Mouse (Mus musculus) kidney, adult 2 months (tissue): ENCODE results near the gene Sh3glb1. TPM values are rescaled to one million over a fixed set of nuclear protein-coding genes. Genes with fewer than 3 reads are reported as not detected.
"Not testable (repeated sequence)": the region's sequence is repeated elsewhere in the genome, so short reads cannot be mapped to it uniquely, and the experiment has no call there.

ENCODE experiments used
- DNase-seq: peaks from one replicate; pipeline ENCODE4 v3.0.0; 2021
- H3K27ac ChIP-seq: fragments of 200-500 bp; 2 replicates; pipeline ENCODE4 v1.5.1; 2012; ENCODE audit warnings: low read depth, low read length, control low read depth, inconsistent platforms; ENCODE audit not compliant: insufficient read depth
- H3K27me3 ChIP-seq: fragments of 200-500 bp; replicated peaks from 2 replicates; pipeline ENCODE4 v1.6.1; 2012; ENCODE audit warnings: mild to moderate bottlenecking, moderate library complexity, low read length, inconsistent platforms; ENCODE audit not compliant: control insufficient read depth, insufficient read depth
- H3K36me3 ChIP-seq: fragments of 200-500 bp; 2 replicates; pipeline ENCODE4 v1.6.1; 2012; ENCODE audit warnings: mild to moderate bottlenecking, moderate library complexity, low read length, inconsistent platforms; ENCODE audit not compliant: control insufficient read depth, insufficient read depth
- H3K4me1 ChIP-seq: fragments of 200-500 bp; 2 replicates; pipeline ENCODE4 v1.6.1; 2011; ENCODE audit warnings: low read length; ENCODE audit not compliant: control insufficient read depth, insufficient read depth
- H3K4me3 ChIP-seq: fragments of 200-500 bp; 2 replicates; pipeline ENCODE4 v1.5.1; 2011; ENCODE audit warnings: mild to moderate bottlenecking, low read depth, low read length, control low read depth; ENCODE audit not compliant: insufficient read depth
- CTCF ChIP-seq: fragments of 200-500 bp; conservative IDR thresholded peaks from 2 replicates; pipeline ENCODE4 v1.5.1; 2011; ENCODE audit warnings: low read depth, mild to moderate bottlenecking, control low read depth, low read length, moderate library complexity, mixed read lengths; ENCODE audit not compliant: insufficient read depth, insufficient read length
- POLR2A ChIP-seq: fragments of 200-500 bp; IDR thresholded peaks from one replicate; pipeline ENCODE4 v1.6.1; 2011; ENCODE audit warnings: low read depth, low read length, control low read depth
- WGBS: fragments of 180-500 bp; shearing (Covaris S2); methylation state at CpG from one replicate; pipeline ENCODE4 v1.1.7; 2018; 5-methylcytosine and 5-hydroxymethylcytosine counted together
- polyA plus RNA-seq: library from polyadenylated mRNA; depleted of rRNA; stranded (reverse); fragments of >200 nt; gene quantifications from 2 replicates; pipeline ENCODE4 v1.2.3, GENCODE M21; 2012; rRNA removed

The Sh3glb1 gene
- polyA plus RNA-seq: 15.9 and 23.8 TPM in 2 replicates

GRCm38 (mm10) chr3:144719901-144720747 is at the start of gene Sh3glb1:
TSS of gene Sh3glb1 (minus strand) at chr3:144720335.
- peak within 1 kb of the TSS; percentile 98 for H3K4me3 ChIP-seq
- peak; percentile 97 for DNase-seq

GRCm38 (mm10) chr3:144765161-144765560 is 45.0 kb upstream of the Sh3glb1 start:
- TF ChIP-seq CTCF: no peak
- no peak for TF ChIP-seq POLR2A
- H3K27ac ChIP-seq: no peak overlapping the region
- DNase-seq: no peak
- no peak overlapping the region for H3K4me3 ChIP-seq
- H3K4me1 ChIP-seq: no peaks in the 10 kb centered on the region
- WGBS: 87% methylated on average over 4 of the region's 4 CpGs
- no peaks in the 10 kb centered on the region for H3K27me3 ChIP-seq
- H3K36me3 ChIP-seq: no peaks in the 10 kb centered on the region

More at GRCm38 (mm10) chr3:144719901-144720747, at the start of gene Sh3glb1:
- H3K4me1 ChIP-seq: peaks cover 22% of the 10 kb centered on the region
- H3K36me3 ChIP-seq: no peaks in the 10 kb centered on the region
- TF ChIP-seq POLR2A (no peak), CTCF (peak; percentile 90)
- 2% methylated on average over 80 of the region's 98 CpGs for WGBS
- H3K27me3 ChIP-seq: no peaks in the 10 kb centered on the region
- peak within 1 kb of the TSS; percentile 98 for H3K27ac ChIP-seq

- TF ChIP-seq POLR2A (no peak), CTCF (no peak)
- no peak for DNase-seq
- Histone ChIP-seq H3K27ac (no peak overlapping the region), H3K4me3 (no peak overlapping the region), H3K36me3 (no peaks in the 10 kb centered on the region), H3K27me3 (no peaks in the 10 kb centered on the region), H3K4me1 (no peaks in the 10 kb centered on the region)
- WGBS: 20% methylated on average over 6 of the region's 6 CpGs
These were observed 41.3 kb upstream of the Sh3glb1 start for GRCm38 (mm10) chr3:144761454-144761853.

DNA sequence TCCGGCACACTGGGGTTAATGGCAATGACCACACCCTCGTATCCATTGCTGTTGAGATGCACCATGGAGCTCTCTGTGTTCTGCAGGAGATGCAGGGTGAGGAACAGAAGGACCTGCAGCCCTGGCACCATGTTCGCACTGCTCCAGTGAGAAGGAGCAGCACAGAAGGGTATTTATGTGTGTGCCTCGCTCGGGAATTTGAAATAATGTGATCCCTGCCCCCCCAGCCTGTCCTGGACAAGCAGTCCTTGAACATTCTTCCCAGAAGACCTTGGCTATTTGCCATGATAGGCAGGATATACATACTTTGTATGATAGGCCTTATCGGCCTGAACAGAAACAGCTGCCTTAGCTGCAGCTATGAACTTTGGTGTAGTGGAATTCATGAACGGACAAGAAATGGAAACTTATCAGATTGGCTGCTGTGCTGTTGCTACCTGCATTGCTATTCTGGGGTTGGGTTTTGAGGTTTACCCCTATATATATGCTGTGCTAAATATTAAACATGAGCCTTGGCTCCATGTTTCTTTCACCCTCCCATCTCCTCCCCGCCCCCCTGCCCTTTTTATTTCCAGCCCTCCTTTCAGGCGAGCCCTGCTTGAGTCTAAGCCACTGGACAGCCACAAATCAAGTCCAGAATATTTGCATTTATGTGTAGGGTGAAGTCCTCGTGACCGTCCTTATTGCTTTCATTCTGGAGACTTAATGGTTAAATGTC is 40.6 kb upstream of the Sh3glb1 start, which contains the start of gene Clca3a1:
Clca3a1 (minus strand) TSS at position 386 of the 718 bp plus-strand sequence.
- no peak within 1 kb of the TSS for H3K27ac ChIP-seq
- H3K36me3 ChIP-seq: no peaks in the 10 kb centered on the region
- TF ChIP-seq CTCF (no peak), POLR2A (no peak)
- WGBS: 52% methylated on average over 11 of the region's 11 CpGs
- no peak within 1 kb of the TSS for H3K4me3 ChIP-seq
- H3K4me1 ChIP-seq: no peaks in the 10 kb centered on the region
- peak; percentile 19 for DNase-seq
- H3K27me3 ChIP-seq: no peaks in the 10 kb centered on the region

DNA sequence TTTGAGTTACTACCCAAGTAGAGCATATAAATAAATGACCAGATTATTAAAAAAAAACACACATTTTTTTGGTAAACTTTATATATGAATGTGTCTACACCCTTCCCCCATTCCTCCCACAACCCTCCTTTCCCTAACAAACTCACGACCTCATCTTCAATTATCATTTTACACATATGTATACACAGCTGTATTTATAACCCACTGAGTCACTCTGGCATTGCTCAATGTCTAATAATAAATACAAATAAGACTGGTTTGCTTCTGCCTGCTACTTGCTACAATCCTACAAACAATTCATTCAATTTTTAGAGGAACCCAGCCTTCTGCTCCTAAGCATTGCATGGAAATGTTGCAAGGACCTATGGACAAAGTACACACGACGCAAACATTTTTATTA is 39.6 kb upstream of the Sh3glb1 start:
- DNase-seq: no peak
- Histone ChIP-seq H3K4me3 (no peak overlapping the region), H3K27me3 (no peaks in the 10 kb centered on the region), H3K4me1 (no peaks in the 10 kb centered on the region), H3K27ac (no peak overlapping the region), H3K36me3 (no peaks in the 10 kb centered on the region)
- WGBS: 84% methylated on average over 3 of the region's 3 CpGs
- TF ChIP-seq CTCF: no peak

GRCm38 (mm10) chr3:144756103-144756502 is 36.0 kb upstream of the Sh3glb1 start:
- not testable (repeated sequence) for H3K36me3 ChIP-seq, DNase-seq, H3K4me1 ChIP-seq, H3K4me3 ChIP-seq, H3K27ac ChIP-seq, H3K27me3 ChIP-seq
- 66% methylated on average over 8 of the region's 8 CpGs for WGBS

DNA sequence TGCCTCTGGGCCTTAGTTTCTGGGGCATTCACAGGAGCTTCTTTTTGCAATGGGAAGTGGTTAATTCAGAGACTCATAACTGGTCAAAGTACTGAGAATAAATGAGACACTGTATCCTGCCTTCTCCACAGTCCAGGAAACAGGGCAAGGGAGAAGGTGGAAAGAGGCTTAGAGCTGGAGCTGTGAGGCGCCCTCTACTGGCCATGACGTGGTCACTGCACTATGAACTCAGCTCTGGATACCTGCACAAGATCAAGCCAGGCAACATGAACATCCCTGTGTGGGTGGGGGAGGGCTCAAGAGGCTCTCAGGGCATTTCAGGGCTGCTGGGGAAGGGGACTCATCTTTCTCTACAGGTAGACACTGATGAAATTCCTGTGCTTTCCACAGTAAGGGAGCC is 33.0 kb upstream of the Sh3glb1 start:
- WGBS: 14% methylated on average over 2 of the region's 2 CpGs
- Histone ChIP-seq H3K36me3 (no peaks in the 10 kb centered on the region), H3K4me1 (no peaks in the 10 kb centered on the region), H3K27me3 (no peaks in the 10 kb centered on the region), H3K27ac (no peak overlapping the region), H3K4me3 (no peak overlapping the region)
- TF ChIP-seq CTCF (peak; percentile 60), POLR2A (no peak)
- DNase-seq: peak; percentile 25

DNA sequence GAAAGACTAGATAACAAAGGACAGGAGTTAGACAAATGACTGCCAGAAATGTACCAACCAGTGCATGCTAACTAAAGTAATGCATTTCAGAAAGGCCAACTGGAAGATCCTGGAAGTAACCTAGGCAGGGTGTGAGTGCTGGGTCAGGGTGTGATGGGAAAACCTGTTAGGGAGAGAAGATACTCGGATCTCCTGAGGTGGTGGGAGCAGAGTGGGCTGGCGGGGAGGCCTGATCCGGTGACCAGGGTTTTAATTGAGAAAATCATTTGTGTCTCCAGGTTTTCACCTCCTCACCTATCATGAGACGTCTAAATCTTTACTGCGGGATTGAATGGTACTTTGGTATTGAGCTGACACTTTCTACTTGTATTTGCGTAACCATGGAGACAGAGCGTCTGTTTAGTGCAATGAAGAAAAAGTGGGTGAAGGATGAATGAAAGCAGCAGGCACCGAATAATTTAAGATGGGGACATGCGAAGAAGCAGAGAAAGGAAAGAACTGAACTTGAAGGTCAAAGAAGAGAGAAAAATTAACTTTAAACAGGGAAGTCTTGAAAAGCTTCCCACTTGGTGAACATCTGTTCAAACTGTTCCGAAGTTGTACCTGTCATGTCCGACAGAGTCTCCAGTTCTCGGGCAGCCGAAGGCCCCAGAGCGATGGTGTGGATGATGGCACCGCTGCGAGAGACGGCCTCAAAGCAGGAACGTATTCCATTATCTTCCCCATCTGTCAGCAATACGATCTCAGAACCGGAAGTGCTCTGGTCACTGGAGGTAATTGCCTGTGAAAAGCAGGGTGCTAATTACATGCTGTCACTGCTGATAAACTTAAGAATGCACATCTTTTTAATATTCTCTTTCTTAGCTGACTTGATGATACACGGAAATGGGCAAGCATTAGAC is 29.2 kb upstream of the Sh3glb1 start:
- not testable (repeated sequence) for H3K27me3 ChIP-seq
- 56% methylated on average over 21 of the region's 21 CpGs for WGBS

DNA sequence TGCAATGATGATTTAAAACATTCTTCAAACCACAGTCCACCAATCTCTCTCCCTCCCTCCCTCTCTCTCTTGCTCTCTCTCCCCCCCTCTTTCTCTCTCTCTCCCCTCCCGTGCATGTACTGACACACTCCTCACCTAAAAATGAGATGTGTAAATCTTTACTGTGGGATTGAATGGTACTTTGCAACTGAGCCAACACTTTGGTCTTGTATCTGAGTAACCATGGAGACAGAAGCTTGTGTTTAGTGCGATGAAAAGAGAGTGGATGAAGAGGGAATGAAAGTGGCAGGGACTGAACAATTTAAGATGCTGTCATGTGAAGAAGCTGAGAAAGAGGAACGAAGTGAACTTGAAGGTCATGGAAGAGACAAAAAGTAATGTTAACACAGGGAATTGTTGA is 27.6 kb upstream of the Sh3glb1 start:
- H3K27me3 ChIP-seq, H3K4me1 ChIP-seq, H3K4me3 ChIP-seq, H3K27ac ChIP-seq, DNase-seq, H3K36me3 ChIP-seq: not testable (repeated sequence)
- WGBS: 51% methylated on average over 3 of the region's 3 CpGs

More for the DNA sequence above, 29.2 kb upstream of the Sh3glb1 start:
- H3K4me3 ChIP-seq, H3K4me1 ChIP-seq, H3K27ac ChIP-seq, H3K36me3 ChIP-seq, DNase-seq: not testable (repeated sequence)
